ENCODE assay signal across 10 mouse cellular contexts in the genomic region with DNA sequence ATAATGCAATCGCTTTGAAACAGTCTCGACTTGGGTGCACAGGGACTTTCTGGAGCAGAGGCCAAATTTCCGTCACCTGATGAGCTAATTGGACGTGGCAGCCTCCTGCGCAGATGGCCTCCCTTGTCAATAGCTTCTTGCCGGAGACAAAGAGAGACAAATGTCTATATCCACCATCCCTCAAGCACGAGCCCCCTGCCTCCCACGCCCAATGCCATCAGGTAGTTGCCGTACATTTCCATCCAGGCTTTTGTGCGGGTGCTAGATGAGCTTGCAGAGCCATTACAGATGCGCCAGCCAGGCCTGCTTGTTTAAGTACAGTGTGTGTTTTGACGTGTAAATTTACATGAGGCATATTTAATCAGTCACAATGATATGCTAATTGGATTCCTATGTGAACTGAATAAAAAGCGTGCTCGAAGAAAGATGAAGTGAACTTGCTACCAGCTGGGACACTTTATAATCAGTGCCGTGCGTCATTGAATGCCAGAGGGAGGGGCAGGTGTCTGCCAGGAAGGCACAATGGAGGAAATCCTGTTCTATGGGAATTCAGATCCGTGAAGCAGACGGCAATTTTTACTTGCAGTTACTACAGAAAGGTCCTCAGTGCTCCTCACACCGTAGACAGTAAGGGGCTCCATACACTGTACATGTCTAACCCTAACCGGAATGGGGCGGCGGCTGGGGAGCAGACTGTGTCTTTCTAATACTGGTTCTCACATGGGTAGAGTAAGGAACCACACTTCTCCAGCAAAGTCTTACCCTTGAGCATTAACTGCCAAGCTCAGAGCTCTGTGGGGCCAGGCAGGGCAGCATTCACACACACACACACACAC.
A peak's percentile ranks its signal among the peaks of the same experiment; 100 is the strongest.
DNase-seq lines count a peak whose midpoint lies in the region.
"Had no signal": no experiment of that assay in that cellular context is flagged by ENCODE, and none has a peak within 500 bp of the region (broad histone marks: within the 10 kb centered on the region; RNA-seq: fewer than 3 reads in every experiment).

No protein-coding gene starts in this region.

- H3K4me3 ChIP-seq in hindbrain, embryonic 10.5 days: no peak overlapping the region
- H3K4me3 ChIP-seq: intestine, embryonic 15.5 days; limb, embryonic 15.5 days had no signal

- H3K27me3 ChIP-seq in hindbrain, embryonic 10.5 days (ENCODE audit: insufficient read depth, poor library complexity, severe bottlenecking): no peaks in the 10 kb centered on the region
- H3K27me3 ChIP-seq: intestine, embryonic 15.5 days; limb, embryonic 15.5 days had no signal

- 59% methylated on average over 22 of the region's 22 CpGs for WGBS in hindbrain, embryonic 10.5 days

- H3K36me3 ChIP-seq in hindbrain, embryonic 10.5 days: no peaks in the 10 kb centered on the region
- H3K36me3 ChIP-seq: intestine, embryonic 15.5 days; limb, embryonic 15.5 days had no signal

- H3K4me1 ChIP-seq in hindbrain, embryonic 10.5 days (replicated peaks): peaks cover 29% of the 10 kb centered on the region
- H3K4me1 ChIP-seq: intestine, embryonic 15.5 days; limb, embryonic 15.5 days had no signal

- intact Hi-C loops in left cerebral cortex, postnatal 4 days (cut with DNase I): no loop called here

- H3K9me3 ChIP-seq in hindbrain, embryonic 10.5 days: no peaks in the 10 kb centered on the region
- H3K9me3 ChIP-seq: intestine, embryonic 15.5 days; limb, embryonic 15.5 days had no signal

- peak overlapping the region; percentile 67 for H3K27ac ChIP-seq in hindbrain, embryonic 10.5 days
- H3K27ac ChIP-seq: intestine, embryonic 15.5 days; limb, embryonic 15.5 days had no signal

- peak; percentile 59 to 80 for DNase-seq in right cerebral cortex, postnatal 10 days (ENCODE audit: low spot score in 2 of 2)
- no peak for DNase-seq in right cerebral cortex, postnatal 25 days
- peak; percentile 35 for DNase-seq in hindbrain, embryonic 10.5 days (ENCODE audit: low spot score)
- DNase-seq in left cerebral cortex, postnatal 4 days: peak; percentile 56
- peak; percentile 61 for DNase-seq in telencephalon, adult 2 months (ENCODE audit: low read depth, low spot score)
- DNase-seq in spleen, adult 12 weeks (ENCODE audit: low spot score): no peak
- no peak for DNase-seq in kidney, adult 9 months
- no peak for DNase-seq in thymus, postnatal 25 days

Comparison
In these comparisons a context has a peak if more than half of its experiments do, and no peak if none do; other contexts are left out.
1. DNase-seq: peak in right cerebral cortex, postnatal 10 days (2 of 2), hindbrain, embryonic 10.5 days (single experiment), left cerebral cortex, postnatal 4 days (single experiment) and telencephalon, adult 2 months (single experiment); none in right cerebral cortex, postnatal 25 days (single experiment), spleen, adult 12 weeks (single experiment), kidney, adult 9 months (single experiment) and thymus, postnatal 25 days (single experiment).